Mouse (Mus musculus) monocyte, adult 5-6 weeks (primary cell): ENCODE results near the gene Cript. TPM values are rescaled to one million over a fixed set of nuclear protein-coding genes. Genes with fewer than 3 reads are reported as not detected.

Source experiments
- ATAC-seq: fragments of 153-309, 156-312 bp; replicated peaks from 2 replicates; pipeline ENCODE4 v1.8.0; 2017; ENCODE audit warnings: mild to moderate bottlenecking; ENCODE audit not compliant: low TSS enrichment, insufficient number of reproducible peaks, severe bottlenecking, poor library complexity, low FRiP score
- total RNA-seq: library from RNA; stranded (forward); fragments of 200-1000, 200-491, 200-594 nt; gene quantifications from 3 replicates; pipeline ENCODE4 v1.2.3, GENCODE M21; 2017

The Cript gene
- total RNA-seq = 82.6 to 104 TPM (median 101 TPM) in 3 replicates

GRCm38 (mm10) chr17:87025269-87025949, at the start of gene Cript, which contains the start of gene Pigf:
TSS of gene Cript (plus strand) at chr17:87025550.
TSS of gene Pigf (minus strand) at chr17:87025406.
- peak; percentile 99 for ATAC-seq

- ATAC-seq = no peak
Measured at GRCm38 (mm10) chr17:86976387-86976786, 49.0 kb upstream of the Cript start.

- ATAC-seq = peak; percentile 64
Measured at GRCm38 (mm10) chr17:86978496-86978895, 46.9 kb upstream of the Cript start.

GRCm38 (mm10) chr17:86981205-86981604, 44.1 kb upstream of the Cript start:
- no peak for ATAC-seq

GRCm38 (mm10) chr17:86981701-86982100, 43.6 kb upstream of the Cript start:
- ATAC-seq = no peak

GRCm38 (mm10) chr17:86982497-86982896, 42.9 kb upstream of the Cript start:
- ATAC-seq = no peak

GRCm38 (mm10) chr17:86986449-86987138, 38.8 kb upstream of the Cript start:
- ATAC-seq = no peak

- ATAC-seq = no peak
Measured at GRCm38 (mm10) chr17:86988161-86988560, 37.2 kb upstream of the Cript start.

GRCm38 (mm10) chr17:86988601-86989184, 36.7 kb upstream of the Cript start:
- no peak for ATAC-seq

GRCm38 (mm10) chr17:86991306-86991705, 34.0 kb upstream of the Cript start:
- ATAC-seq = no peak

GRCm38 (mm10) chr17:86997323-86997722, 28.0 kb upstream of the Cript start:
- no peak for ATAC-seq

GRCm38 (mm10) chr17:87008950-87009349, 16.4 kb upstream of the Cript start:
- ATAC-seq = no peak

GRCm38 (mm10) chr17:87011301-87012019, 13.9 kb upstream of the Cript start:
- ATAC-seq = no peak

GRCm38 (mm10) chr17:87019692-87020091, 5.7 kb upstream of the Cript start:
- no peak for ATAC-seq

GRCm38 (mm10) chr17:87024491-87025242, 683 bp upstream of the Cript start:
- ATAC-seq = peak; percentile 5; the same call in 1 of the 2 replicates

- peak; percentile 63; the same call in 1 of the 2 replicates for ATAC-seq
Measured at GRCm38 (mm10) chr17:87036141-87037073, 11.1 kb downstream of the Cript start.

- no peak for ATAC-seq
Measured at GRCm38 (mm10) chr17:87038496-87038895, 13.1 kb downstream of the Cript start.
